Mouse (Mus musculus) central nervous system, embryonic 11.5 days (tissue): ENCODE measurements around the gene Thumpd2. TPM values are rescaled to one million over a fixed set of nuclear protein-coding genes. Genes with fewer than 3 reads are reported as not detected.

ENCODE experiments used
- polyA plus RNA-seq: library from polyadenylated mRNA; depleted of rRNA; stranded (reverse); fragments of >200 nt; gene quantifications from 2 replicates; pipeline ENCODE4 v1.2.3, GENCODE M21; 2012; rRNA removed

Thumpd2 gene
- polyA plus RNA-seq, result 6.6 and 8.1 TPM in 2 replicates

GRCm38 (mm10) chr17:81064979-81065311 is at the start of gene Thumpd2:
Gene Thumpd2 (minus strand): TSS chr17:81065082.

Other genes starting within 250 kb of the Thumpd2 start
- 9.3 and 11.0 TPM in 2 replicates for gene Tmem178, start 120.5 kb downstream of the Thumpd2 start, polyA plus RNA-seq